10 mouse cellular contexts compared by ENCODE assay signal in the genomic region with DNA sequence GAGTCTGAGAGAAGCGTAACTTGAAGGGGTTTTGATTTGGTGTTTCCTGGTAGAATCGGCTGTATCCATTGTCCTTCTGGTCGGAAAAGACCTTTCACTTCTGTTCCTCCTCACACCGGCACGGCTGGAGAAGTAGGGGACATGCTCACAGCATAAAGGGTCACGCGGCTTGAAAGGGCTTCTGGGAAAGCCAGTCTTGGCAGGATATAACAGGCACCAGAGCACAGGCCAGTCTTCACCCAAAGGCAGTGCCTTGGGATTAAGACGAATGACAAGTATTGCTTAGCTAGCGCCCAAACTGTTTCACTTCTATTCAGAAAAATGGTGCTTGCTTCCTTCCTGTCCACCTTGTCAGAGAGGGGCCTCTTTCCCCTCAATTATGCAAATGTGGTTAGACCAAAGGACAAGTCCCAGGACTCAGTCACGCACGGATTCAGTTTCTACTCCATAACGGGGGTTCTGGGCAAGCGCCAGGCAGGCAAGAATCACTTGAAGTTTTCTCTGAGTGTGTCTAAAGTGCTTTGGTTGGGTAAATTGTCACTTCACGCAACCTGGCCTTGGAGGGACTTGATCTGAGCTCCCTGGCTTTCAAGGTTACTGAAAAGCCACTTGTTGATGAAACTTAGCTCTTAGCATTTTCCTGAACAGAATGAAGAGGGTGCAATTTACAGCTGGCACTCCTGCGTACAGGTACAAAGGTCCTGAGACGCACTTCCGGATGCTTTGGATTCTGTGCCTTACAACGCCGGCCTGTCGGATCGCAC. TPM values are rescaled to one million over a fixed set of nuclear protein-coding genes. Genes with fewer than 3 reads are reported as not detected.
DNase-seq lines count a peak whose midpoint lies in the region; TF ChIP-seq lines count a peak whose summit lies in the region.
"Had no signal": no experiment of that assay in that cellular context is flagged by ENCODE, and none has a peak within 500 bp of the region (broad histone marks: within the 10 kb centered on the region; RNA-seq: fewer than 3 reads in every experiment).

No protein-coding gene starts in this region.

- peak; percentile 19 for DNase-seq in embryo, embryonic 10.5 days (ENCODE audit: low spot score)
- no peak for DNase-seq in embryo, embryonic 11 days
- DNase-seq in testis, postnatal 14 days (ENCODE audit: low spot score), result no peak
- peak; percentile 36 for DNase-seq in lung, postnatal 10 days
- DNase-seq in urinary bladder, adult 18-20 months (ENCODE audit: low spot score in 2 of 2), result no peak
- no peak for DNase-seq in adrenal gland, postnatal 14 days
- DNase-seq in cerebellum, postnatal 10 days, result no peak
- DNase-seq: right cerebral cortex, postnatal 25 days had no signal

- no peak overlapping the region for H3K4me3 ChIP-seq in testis, adult 2 months (ENCODE audit: control insufficient read depth, low read depth, low read length)

- TF ChIP-seq POLR2A in testis, adult 2 months (IDR thresholded peaks at IDR 0.05; ENCODE audit: control insufficient read depth, low read depth, low read length), result no peak

- H3K27ac ChIP-seq in testis, adult 2 months (ENCODE audit: control insufficient read depth, insufficient read depth, low read depth, low read length), result peak overlapping the region; percentile 14
- H3K27ac ChIP-seq: liver, embryonic 14.5 days had no signal

- H3K36me3 ChIP-seq in testis, adult 2 months (ENCODE audit: control insufficient read depth, insufficient read depth, low read length), result no peaks in the 10 kb centered on the region

- H3K27me3 ChIP-seq in testis, adult 2 months (ENCODE audit: control insufficient read depth, insufficient read depth, low read length), result no peaks in the 10 kb centered on the region

- no peak for TF ChIP-seq CTCF in testis, adult 2 months (IDR thresholded peaks at IDR 0.05; ENCODE audit: control insufficient read depth, insufficient read depth, insufficient replicate concordance, low read depth, low read length)

- peaks cover 7% of the 10 kb centered on the region for H3K4me1 ChIP-seq in testis, adult 2 months (ENCODE audit: control insufficient read depth, insufficient read depth, low read length)

RNA-seq across cellular contexts. Expression of gene Sod3, which starts 3.1 kb away (rescaled TPM):
- polyA plus RNA-seq in testis, adult 2 months (2012; rRNA removed), result 15.1 and 20.6 TPM in 2 replicates
- total RNA-seq in adrenal gland, postnatal 14 days (2021), result 99.4 and 116 TPM in 2 replicates

Comparison
In these comparisons a context has a peak if more than half of its experiments do, and no peak if none do; other contexts are left out.
1. DNase-seq: peak in embryo, embryonic 10.5 days (single experiment) and lung, postnatal 10 days (single experiment); none in embryo, embryonic 11 days (single experiment), testis, postnatal 14 days (single experiment), urinary bladder, adult 18-20 months (0 of 2), adrenal gland, postnatal 14 days (single experiment) and cerebellum, postnatal 10 days (0 of 2).